Mouse (Mus musculus): Measurements from ENCODE around the gene Elmo1. TPM values are rescaled to one million over a fixed set of nuclear protein-coding genes. Genes with fewer than 3 reads are reported as not detected.

Gene Elmo1
- total and polyA plus RNA-seq, 3 experiments, result 0.16 to 5.3 TPM; not detected in 1

- Histone ChIP-seq H3K4me1 (ENCODE audit: insufficient read depth, low read depth, low read length) (no peaks in the 10 kb centered on the region), H3K36me3 (replicated peaks) (no peaks in the 10 kb centered on the region), H3K27me3 (ENCODE audit: insufficient read depth, low read length) (no peaks in the 10 kb centered on the region), H3K4me3 (ENCODE audit: low read depth, low read length) (no peak overlapping the region), H3K9me3 (replicated peaks) (no peaks in the 10 kb centered on the region)
- DNase-seq (ENCODE audit: low spot score), result no peak
- no peak for ATAC-seq (ENCODE audit: extremely low read depth, insufficient number of reproducible peaks, low FRiP score, poor library complexity, severe bottlenecking)
- TF ChIP-seq TAL1 (conservative IDR thresholded peaks at IDR 0.05; ENCODE audit: low read depth, low read length) (no peak), POLR2AphosphoS5 (IDR thresholded peaks at IDR 0.05; ENCODE audit: insufficient replicate concordance, low read depth, low read length) (no peak), GATA1 (IDR thresholded peaks at IDR 0.05; ENCODE audit: borderline replicate concordance, low read length) (no peak), GATA2 (IDR thresholded peaks at IDR 0.05; ENCODE audit: borderline replicate concordance, low read depth, low read length) (no peak)
Measured at GRCm38 (mm10) chr13:20121385-20122043, 31.1 kb downstream of the Elmo1 start.

- H3K9me3 ChIP-seq (replicated peaks), result no peaks in the 10 kb centered on the region
- no peak overlapping the region for H3K4me3 ChIP-seq (ENCODE audit: low read depth, low read length)
- no peak for ATAC-seq (ENCODE audit: extremely low read depth, insufficient number of reproducible peaks, low FRiP score, poor library complexity, severe bottlenecking)
- no peaks in the 10 kb centered on the region for H3K36me3 ChIP-seq (replicated peaks)
- H3K27me3 ChIP-seq (ENCODE audit: insufficient read depth, low read length), result no peaks in the 10 kb centered on the region
- H3K4me1 ChIP-seq (ENCODE audit: insufficient read depth, low read depth, low read length), result no peaks in the 10 kb centered on the region
- TF ChIP-seq GATA1 (IDR thresholded peaks at IDR 0.05; ENCODE audit: borderline replicate concordance, low read length) (no peak), POLR2AphosphoS5 (IDR thresholded peaks at IDR 0.05; ENCODE audit: insufficient replicate concordance, low read depth, low read length) (no peak), GATA2 (IDR thresholded peaks at IDR 0.05; ENCODE audit: borderline replicate concordance, low read depth, low read length) (no peak)
- DNase-seq (ENCODE audit: low spot score), result no peak
Measured at GRCm38 (mm10) chr13:20123975-20124374, 33.6 kb downstream of the Elmo1 start.

DNA sequence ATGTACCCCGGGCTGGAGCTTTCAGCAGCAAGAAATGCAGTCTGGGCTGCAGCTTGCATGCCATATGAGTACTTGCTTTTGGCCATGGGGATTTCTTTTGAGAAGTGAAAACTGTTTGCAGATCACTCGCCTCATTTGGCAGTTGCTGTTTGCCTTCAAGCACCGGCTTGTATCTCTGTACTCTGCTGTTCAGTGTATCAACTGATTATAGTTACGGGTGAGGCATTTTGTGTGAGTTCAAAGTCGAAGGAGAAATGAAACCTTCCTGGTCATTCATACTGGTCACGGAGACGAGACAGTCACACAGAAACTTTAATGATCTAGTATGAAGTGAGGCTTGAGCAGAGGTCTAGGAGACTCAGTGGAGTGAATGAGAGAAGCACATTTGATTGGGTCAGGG lies 34.6 kb downstream of the Elmo1 start:
- Histone ChIP-seq H3K36me3 (replicated peaks) (no peaks in the 10 kb centered on the region), H3K9me3 (replicated peaks) (no peaks in the 10 kb centered on the region), H3K4me1 (ENCODE audit: insufficient read depth, low read depth, low read length) (no peaks in the 10 kb centered on the region), H3K27me3 (ENCODE audit: insufficient read depth, low read length) (no peaks in the 10 kb centered on the region), H3K4me3 (ENCODE audit: low read depth, low read length) (no peak overlapping the region)
- TF ChIP-seq POLR2AphosphoS5 (IDR thresholded peaks at IDR 0.05; ENCODE audit: insufficient replicate concordance, low read depth, low read length) (no peak), TAL1 (conservative IDR thresholded peaks at IDR 0.05; ENCODE audit: low read depth, low read length) (no peak), GATA2 (IDR thresholded peaks at IDR 0.05; ENCODE audit: borderline replicate concordance, low read depth, low read length) (no peak), CTCF (IDR thresholded peaks at IDR 0.05; ENCODE audit: low read depth, low read length) (no peak), GATA1 (IDR thresholded peaks at IDR 0.05; ENCODE audit: borderline replicate concordance, low read length) (no peak)
- no peak for DNase-seq (ENCODE audit: low spot score)
- ATAC-seq (ENCODE audit: extremely low read depth, insufficient number of reproducible peaks, low FRiP score, poor library complexity, severe bottlenecking), result no peak

GRCm38 (mm10) chr13:20125845-20126244 lies 35.4 kb downstream of the Elmo1 start:
- ATAC-seq (ENCODE audit: extremely low read depth, insufficient number of reproducible peaks, low FRiP score, poor library complexity, severe bottlenecking) (no peak), DNase-seq (ENCODE audit: low spot score) (no peak)
- H3K4me1 ChIP-seq (ENCODE audit: insufficient read depth, low read depth, low read length), result no peaks in the 10 kb centered on the region
- H3K9me3 ChIP-seq (replicated peaks), result no peaks in the 10 kb centered on the region
- no peaks in the 10 kb centered on the region for H3K36me3 ChIP-seq (replicated peaks)
- H3K27me3 ChIP-seq (ENCODE audit: insufficient read depth, low read length), result no peaks in the 10 kb centered on the region
- no peak for TF ChIP-seq GATA1 (IDR thresholded peaks at IDR 0.05; ENCODE audit: borderline replicate concordance, low read length)
- no peak for TF ChIP-seq TAL1 (conservative IDR thresholded peaks at IDR 0.05; ENCODE audit: low read depth, low read length)
- no peak overlapping the region for H3K4me3 ChIP-seq (ENCODE audit: low read depth, low read length)

DNA sequence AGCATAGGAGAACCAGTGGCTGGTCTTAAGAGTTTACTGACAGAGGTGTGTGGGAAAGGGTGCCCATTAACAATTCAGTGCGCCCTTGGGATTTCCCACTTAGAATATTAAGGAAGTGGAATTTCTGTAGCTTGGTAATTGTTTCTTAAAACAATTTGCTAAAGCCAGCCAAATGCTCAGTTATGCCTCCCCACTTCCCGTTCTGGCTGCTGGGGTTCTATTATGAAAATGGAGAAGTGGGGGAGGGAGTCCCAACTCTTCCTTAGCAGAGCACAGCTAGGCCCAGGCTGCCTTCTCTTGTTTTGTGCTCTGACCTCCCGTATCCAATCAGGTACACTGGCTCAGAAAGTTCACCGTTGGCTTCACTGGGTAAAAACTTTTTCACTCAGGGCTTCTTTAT lies 37.2 kb downstream of the Elmo1 start:
- Histone ChIP-seq H3K4me1 (ENCODE audit: insufficient read depth, low read depth, low read length) (no peaks in the 10 kb centered on the region), H3K27me3 (ENCODE audit: insufficient read depth, low read length) (no peaks in the 10 kb centered on the region), H3K4me3 (ENCODE audit: low read depth, low read length) (no peak overlapping the region), H3K36me3 (replicated peaks) (no peaks in the 10 kb centered on the region), H3K9me3 (replicated peaks) (no peaks in the 10 kb centered on the region)
- DNase-seq (ENCODE audit: low spot score) (no peak), ATAC-seq (ENCODE audit: extremely low read depth, insufficient number of reproducible peaks, low FRiP score, poor library complexity, severe bottlenecking) (no peak)
- TF ChIP-seq CTCF (IDR thresholded peaks at IDR 0.05; ENCODE audit: low read depth, low read length) (no peak), POLR2AphosphoS5 (IDR thresholded peaks at IDR 0.05; ENCODE audit: insufficient replicate concordance, low read depth, low read length) (no peak), GATA1 (IDR thresholded peaks at IDR 0.05; ENCODE audit: borderline replicate concordance, low read length) (no peak), TAL1 (conservative IDR thresholded peaks at IDR 0.05; ENCODE audit: low read depth, low read length) (no peak), GATA2 (IDR thresholded peaks at IDR 0.05; ENCODE audit: borderline replicate concordance, low read depth, low read length) (no peak)

GRCm38 (mm10) chr13:20128097-20128496 lies 37.7 kb downstream of the Elmo1 start:
- Histone ChIP-seq H3K27me3 (ENCODE audit: insufficient read depth, low read length) (peaks cover 2% of the 10 kb centered on the region; the same call in 1 of the 2 replicates), H3K4me1 (ENCODE audit: insufficient read depth, low read depth, low read length) (no peaks in the 10 kb centered on the region), H3K9me3 (replicated peaks) (no peaks in the 10 kb centered on the region), H3K4me3 (ENCODE audit: low read depth, low read length) (no peak overlapping the region), H3K36me3 (replicated peaks) (no peaks in the 10 kb centered on the region)
- ATAC-seq (ENCODE audit: extremely low read depth, insufficient number of reproducible peaks, low FRiP score, poor library complexity, severe bottlenecking) (no peak), DNase-seq (ENCODE audit: low spot score) (no peak)
- TF ChIP-seq GATA1 (IDR thresholded peaks at IDR 0.05; ENCODE audit: borderline replicate concordance, low read length) (no peak), GATA2 (IDR thresholded peaks at IDR 0.05; ENCODE audit: borderline replicate concordance, low read depth, low read length) (no peak), CTCF (IDR thresholded peaks at IDR 0.05; ENCODE audit: low read depth, low read length) (no peak), TAL1 (conservative IDR thresholded peaks at IDR 0.05; ENCODE audit: low read depth, low read length) (no peak), POLR2AphosphoS5 (IDR thresholded peaks at IDR 0.05; ENCODE audit: insufficient replicate concordance, low read depth, low read length) (no peak)
